Mouse (Mus musculus) limb, embryonic 10.5 days (tissue): ENCODE results near the gene Tnfrsf25. TPM values are rescaled to one million over a fixed set of nuclear protein-coding genes. Genes with fewer than 3 reads are reported as not detected.

Source experiments
- DNase-seq: peaks from one replicate; pipeline ENCODE4 v3.0.0-alpha.2; 2017; ENCODE audit warnings: low spot score
- H3K27ac ChIP-seq: fragments of 300-500 bp; sonication (generic); 2 replicates; pipeline ENCODE4 v1.5.1; 2016; ENCODE audit warnings: mild to moderate bottlenecking
- H3K27me3 ChIP-seq: fragments of 300-500 bp; sonication (generic); 2 replicates; pipeline ENCODE4 v1.6.1; 2016; ENCODE audit warnings: low read depth, mild to moderate bottlenecking; ENCODE audit not compliant: poor library complexity, severe bottlenecking
- H3K36me3 ChIP-seq: fragments of 300-500 bp; sonication (generic); 2 replicates; pipeline ENCODE4 v1.6.1; 2016; ENCODE audit warnings: mild to moderate bottlenecking, moderate library complexity
- H3K4me1 ChIP-seq: fragments of 300-500 bp; sonication (generic); 2 replicates; pipeline ENCODE4 v1.6.1; 2016
- H3K4me3 ChIP-seq: fragments of 300-500 bp; sonication (generic); 2 replicates; pipeline ENCODE4 v1.5.1; 2016; ENCODE audit warnings: mild to moderate bottlenecking, moderate library complexity
- H3K9me3 ChIP-seq: fragments of 300-500 bp; sonication (generic); replicated peaks from 2 replicates; pipeline ENCODE4 v1.6.1; 2016; ENCODE audit warnings: mild to moderate bottlenecking
- WGBS: fragments of 180-500 bp; shearing (Covaris S2); methylation state at CpG from one replicate; pipeline ENCODE4 v1.1.7; 2016; 5-methylcytosine and 5-hydroxymethylcytosine counted together
- polyA plus RNA-seq: library from polyadenylated mRNA; unstranded; fragments of >200 nt; fragmentation: Nextera tagmentation; extraction: Ambion mirVana; gene quantifications from 2 replicates; pipeline ENCODE4 v1.2.1, GENCODE M21; 2016

Tnfrsf25 gene
- polyA plus RNA-seq, 1 experiment from 2014 or later = 0.75 TPM

DNA sequence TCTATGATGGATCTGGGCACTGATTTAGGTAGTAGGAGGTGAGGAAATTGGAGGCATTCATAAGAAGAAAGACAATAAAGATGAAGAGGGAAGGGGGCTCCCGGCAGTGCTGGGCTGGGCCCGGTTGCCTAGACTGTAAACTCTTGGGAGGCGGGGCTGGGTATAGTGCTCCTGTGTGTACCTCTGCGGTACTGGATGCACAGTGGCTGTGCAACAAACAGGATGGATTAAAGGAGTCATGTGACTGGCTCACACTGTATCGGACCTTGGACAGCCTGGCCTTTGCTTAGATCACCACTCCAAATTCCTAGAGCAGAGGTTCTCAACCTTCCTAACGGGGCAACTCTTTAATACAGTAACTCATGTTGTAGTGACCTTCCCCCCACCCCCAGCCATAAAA lies 45.9 kb downstream of the Tnfrsf25 start:
- DNase-seq = no peak
- 76% methylated on average over 6 of the region's 6 CpGs for WGBS
- no peaks in the 10 kb centered on the region for H3K9me3 ChIP-seq

DNA sequence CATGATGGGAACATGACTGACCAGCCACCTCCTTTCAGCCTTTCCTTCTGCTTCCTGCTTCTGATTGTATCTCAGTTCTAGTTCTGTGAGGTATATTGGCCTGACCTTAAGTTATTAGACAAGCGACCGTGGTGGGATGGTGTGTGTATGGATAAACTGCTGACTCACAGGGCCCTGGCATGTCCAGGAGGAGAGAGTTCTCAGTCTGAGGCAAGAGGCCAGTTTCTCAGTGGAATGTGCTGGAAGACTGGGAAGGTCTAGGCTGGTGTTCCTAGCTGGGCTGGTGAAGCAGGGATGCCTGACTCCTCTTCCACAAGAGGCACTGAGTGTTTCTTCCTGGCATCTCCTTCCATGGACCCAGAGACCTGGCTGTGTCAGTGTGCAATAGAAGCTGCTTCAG lies 47.0 kb downstream of the Tnfrsf25 start:
- H3K4me3 ChIP-seq = no peak overlapping the region
- no peak for DNase-seq
- no peaks in the 10 kb centered on the region for H3K9me3 ChIP-seq
- H3K36me3 ChIP-seq = no peaks in the 10 kb centered on the region
- H3K27ac ChIP-seq = no peak overlapping the region
- 93% methylated on average over 2 of the region's 2 CpGs for WGBS
- peaks cover 28% of the 10 kb centered on the region for H3K4me1 ChIP-seq
- H3K27me3 ChIP-seq = peaks cover 71% of the 10 kb centered on the region

More for the DNA sequence above, 45.9 kb downstream of the Tnfrsf25 start:
- peaks cover 28% of the 10 kb centered on the region for H3K4me1 ChIP-seq
- no peak overlapping the region for H3K4me3 ChIP-seq
- peaks cover 82% of the 10 kb centered on the region for H3K27me3 ChIP-seq
- H3K27ac ChIP-seq = no peak overlapping the region
- no peaks in the 10 kb centered on the region for H3K36me3 ChIP-seq

DNA sequence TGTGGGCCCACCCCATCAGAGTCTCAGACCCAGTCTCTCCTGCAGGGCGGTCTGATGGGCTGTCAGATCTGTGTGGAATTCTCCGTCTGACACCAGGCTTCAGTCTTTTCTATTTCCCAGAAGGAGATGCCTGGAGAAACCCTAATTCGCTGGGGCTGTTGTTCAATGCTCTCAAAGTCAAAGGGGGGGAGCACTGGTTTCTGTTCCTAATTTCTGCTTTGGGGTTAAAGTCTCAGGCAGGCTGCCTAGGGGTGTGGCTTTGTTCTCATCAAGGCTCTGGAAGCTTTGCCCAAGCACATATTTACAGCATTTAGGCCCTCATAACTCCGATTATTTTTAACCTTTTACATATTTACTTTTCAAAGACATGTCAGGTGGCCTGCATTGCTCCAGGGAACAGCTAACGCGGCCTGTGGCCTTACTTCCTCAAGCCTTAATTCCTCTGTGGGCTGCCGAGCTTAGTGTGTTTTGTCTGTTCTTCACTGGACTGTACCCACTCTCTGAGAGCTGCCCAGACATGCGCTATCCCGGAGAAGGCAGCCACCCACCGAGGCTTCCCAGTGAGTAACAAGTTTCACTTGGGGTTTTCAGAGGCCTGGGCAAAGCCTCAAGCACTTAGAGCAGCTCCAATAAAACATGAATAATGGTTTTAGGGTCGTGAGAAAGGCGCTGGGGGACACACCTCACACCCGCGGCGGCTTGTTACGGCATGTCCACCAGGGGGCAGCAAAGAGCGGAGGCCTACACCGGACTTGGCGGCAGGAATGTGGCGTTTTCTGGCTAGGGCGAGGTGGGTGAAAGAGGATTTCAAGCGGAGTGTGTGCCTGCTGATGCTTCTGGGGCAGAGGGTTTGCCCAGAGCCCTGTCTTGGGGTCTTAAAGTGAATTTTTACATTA lies 49.5 kb downstream of the Tnfrsf25 start:
- no peak overlapping the region for H3K4me3 ChIP-seq
- H3K27ac ChIP-seq = no peak overlapping the region
- H3K9me3 ChIP-seq = no peaks in the 10 kb centered on the region
- WGBS = 23% methylated on average over 22 of the region's 22 CpGs
- H3K27me3 ChIP-seq = peaks cover 51% of the 10 kb centered on the region
- no peaks in the 10 kb centered on the region for H3K36me3 ChIP-seq
- peak; percentile 88 for DNase-seq
- H3K4me1 ChIP-seq = peaks cover 8% of the 10 kb centered on the region

DNA sequence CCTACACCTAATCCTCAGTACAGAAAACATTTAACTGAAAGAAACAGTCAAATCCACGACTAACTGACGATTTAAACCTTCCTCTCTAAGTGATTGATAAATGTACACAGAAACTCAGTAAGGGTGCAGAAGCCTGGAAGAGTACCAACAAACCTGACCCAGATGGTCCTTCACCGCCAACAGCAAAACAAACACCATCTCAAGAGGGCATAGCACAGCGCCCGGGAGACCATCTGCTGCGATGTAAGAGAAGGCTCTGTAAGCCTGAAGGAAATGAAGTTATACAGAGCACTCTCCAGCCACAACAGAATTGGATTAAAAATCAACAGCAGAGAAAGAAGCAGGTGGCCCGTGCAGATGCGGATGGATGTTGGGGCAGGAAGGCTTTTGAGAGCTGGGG lies 52.3 kb downstream of the Tnfrsf25 start:
- Histone ChIP-seq H3K4me3 (no peak overlapping the region), H3K36me3 (no peaks in the 10 kb centered on the region), H3K27ac (no peak overlapping the region), H3K4me1 (peaks cover 8% of the 10 kb centered on the region), H3K27me3 (peaks cover 28% of the 10 kb centered on the region), H3K9me3 (no peaks in the 10 kb centered on the region)
- DNase-seq = no peak
- 86% methylated on average over 8 of the region's 8 CpGs for WGBS

DNA sequence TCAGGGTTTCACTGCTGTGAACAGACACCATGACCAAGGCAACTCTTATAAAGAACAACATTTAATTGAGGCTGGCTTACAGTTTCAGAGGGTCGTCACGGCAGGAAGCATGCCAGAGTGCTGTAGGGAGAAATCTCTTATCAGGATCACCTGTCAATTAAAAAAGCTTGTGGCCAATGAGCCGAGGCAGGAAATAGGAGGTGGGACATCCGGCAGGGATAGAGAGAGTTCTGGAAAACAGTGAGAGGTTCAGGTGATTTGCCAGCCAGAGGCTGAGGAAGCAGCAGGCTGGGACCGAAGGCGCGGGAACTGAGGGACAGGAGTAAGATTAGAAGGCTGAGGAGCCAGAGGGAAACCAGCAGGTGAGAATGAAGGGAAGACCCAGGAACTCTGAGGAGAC lies 53.4 kb downstream of the Tnfrsf25 start:
- Histone ChIP-seq H3K27me3 (peaks cover 29% of the 10 kb centered on the region), H3K4me3 (no peak overlapping the region), H3K9me3 (no peaks in the 10 kb centered on the region), H3K36me3 (no peaks in the 10 kb centered on the region), H3K27ac (no peak overlapping the region), H3K4me1 (peaks cover 8% of the 10 kb centered on the region)
- 87% methylated on average over 7 of the region's 7 CpGs for WGBS
- no peak for DNase-seq

Other genes with a start within 250 kb of the Tnfrsf25 start
- gene Dnajc11, start 182.2 kb upstream of the Tnfrsf25 start, polyA plus RNA-seq = 121 TPM in 2 replicates
- gene Thap3, start 126.9 kb upstream of the Tnfrsf25 start, polyA plus RNA-seq = 36.0 and 43.1 TPM in 2 replicates
- gene Phf13, start 119.7 kb upstream of the Tnfrsf25 start, polyA plus RNA-seq = 26.9 and 33.4 TPM in 2 replicates
- gene Klhl21, start 107.1 kb upstream of the Tnfrsf25 start, polyA plus RNA-seq = 9.7 and 10.6 TPM in 2 replicates
- 24.5 and 26.5 TPM in 2 replicates for gene Zbtb48, start 88.3 kb upstream of the Tnfrsf25 start, polyA plus RNA-seq
- gene Tas1r1, start 77.4 kb upstream of the Tnfrsf25 start, polyA plus RNA-seq = 0.35 and 0.65 TPM in 2 replicates
- 52.1 and 54.1 TPM in 2 replicates for gene Nol9, start 76.6 kb upstream of the Tnfrsf25 start, polyA plus RNA-seq
- gene Plekhg5, start 43.4 kb upstream of the Tnfrsf25 start, polyA plus RNA-seq = 9.5 and 13.3 TPM in 2 replicates
- 2.9 and 3.2 TPM in 2 replicates for gene Espn, start 36.4 kb downstream of the Tnfrsf25 start, polyA plus RNA-seq
- not detected in 2 replicates for gene Hes2, start 42.9 kb downstream of the Tnfrsf25 start, polyA plus RNA-seq
- 34.8 and 36.7 TPM in 2 replicates for gene Acot7, start 62.2 kb downstream of the Tnfrsf25 start, polyA plus RNA-seq
- gene Gpr153, start 158.3 kb downstream of the Tnfrsf25 start, polyA plus RNA-seq = 1.4 and 3.0 TPM in 2 replicates
- not detected in 2 replicates for gene Hes3, start 175.7 kb downstream of the Tnfrsf25 start, polyA plus RNA-seq
- 31.4 and 33.9 TPM in 2 replicates for gene Icmt, start 181.3 kb downstream of the Tnfrsf25 start, polyA plus RNA-seq
- gene Rnf207, start 203.1 kb downstream of the Tnfrsf25 start, polyA plus RNA-seq = 0.70 and 1.1 TPM in 2 replicates
- 352 and 417 TPM in 2 replicates for gene Rpl22, start 209.8 kb downstream of the Tnfrsf25 start, polyA plus RNA-seq
- 0.01 and 0.03 TPM in 2 replicates for gene Chd5, start 222.7 kb downstream of the Tnfrsf25 start, polyA plus RNA-seq